Mouse (Mus musculus) forebrain, postnatal 0 days (tissue): ENCODE measurements around the gene Ttl. TPM values are rescaled to one million over a fixed set of nuclear protein-coding genes. Genes with fewer than 3 reads are reported as not detected.

Experiments used
- ATAC-seq: fragments of 200-750 bp; cut with Nextera tagmentation; 2 replicates; pipeline ENCODE4 v1.8.0; 2017; ENCODE audit warnings: mild to moderate bottlenecking, moderate library complexity
- DNase-seq: peaks from one replicate; pipeline ENCODE4 v3.0.0-alpha.2; 2015
- H3K27ac ChIP-seq: fragments of 300-500 bp; sonication (generic); 2 replicates; pipeline ENCODE4 v1.5.1; 2014; ENCODE audit warnings: low read depth, mild to moderate bottlenecking, antibody characterized with exemption, low read length, moderate library complexity, mixed read lengths
- H3K27me3 ChIP-seq: fragments of 300-500 bp; sonication (generic); 2 replicates; pipeline ENCODE4 v1.6.1; 2014; ENCODE audit warnings: mild to moderate bottlenecking, low read length, mixed read lengths; ENCODE audit not compliant: insufficient read depth
- H3K36me3 ChIP-seq: fragments of 300-500 bp; sonication (generic); 2 replicates; pipeline ENCODE4 v1.6.1; 2014; ENCODE audit warnings: mild to moderate bottlenecking, moderate library complexity; ENCODE audit not compliant: insufficient read depth
- H3K4me1 ChIP-seq: fragments of 300-500 bp; sonication (generic); 2 replicates; pipeline ENCODE4 v1.6.1; 2014; ENCODE audit warnings: antibody characterized with exemption; ENCODE audit not compliant: insufficient read depth
- H3K4me2 ChIP-seq: fragments of 300-500 bp; sonication (generic); 2 replicates; pipeline ENCODE4 v1.6.1; 2014; ENCODE audit warnings: low read depth, mild to moderate bottlenecking, moderate library complexity
- H3K4me3 ChIP-seq: fragments of 300-500 bp; sonication (generic); 2 replicates; pipeline ENCODE4 v1.5.1; 2014; ENCODE audit warnings: low read depth, low read length, mixed read lengths
- H3K9ac ChIP-seq: fragments of 300-500 bp; sonication (generic); 2 replicates; pipeline ENCODE4 v1.6.1; 2014; ENCODE audit warnings: mild to moderate bottlenecking
- H3K9me3 ChIP-seq: fragments of 300-500 bp; sonication (generic); 2 replicates; pipeline ENCODE4 v1.6.1; 2016; ENCODE audit warnings: low read length
- CTCF ChIP-seq: sonication (generic); IDR thresholded peaks from 2 replicates; pipeline ENCODE4 v1.5.1; 2016; ENCODE audit warnings: antibody characterized with exemption, control low read depth, low read depth
- WGBS: fragments of 180-500 bp; shearing (Covaris S2); extraction: QIAGEN DNeasy Blood & Tissue Kit; methylation state at CpG from one replicate; pipeline ENCODE4 v1.1.7; 2014; 5-methylcytosine and 5-hydroxymethylcytosine counted together
- polyA plus RNA-seq: library from polyadenylated mRNA; unstranded; fragments of >200 nt; fragmentation: Nextera tagmentation; extraction: Ambion mirVana; gene quantifications from 2 replicates; pipeline ENCODE4 v1.2.1, GENCODE M21; 2015
- total RNA-seq: library from RNA; depleted of rRNA; stranded (reverse); fragments of >200 nt; gene quantifications from 2 replicates; pipeline ENCODE4 v1.2.3, GENCODE M21; 2014

The Ttl gene
- total and polyA plus RNA-seq, 2 experiments from 2014 or later, result 31.7 to 66.0 TPM

DNA sequence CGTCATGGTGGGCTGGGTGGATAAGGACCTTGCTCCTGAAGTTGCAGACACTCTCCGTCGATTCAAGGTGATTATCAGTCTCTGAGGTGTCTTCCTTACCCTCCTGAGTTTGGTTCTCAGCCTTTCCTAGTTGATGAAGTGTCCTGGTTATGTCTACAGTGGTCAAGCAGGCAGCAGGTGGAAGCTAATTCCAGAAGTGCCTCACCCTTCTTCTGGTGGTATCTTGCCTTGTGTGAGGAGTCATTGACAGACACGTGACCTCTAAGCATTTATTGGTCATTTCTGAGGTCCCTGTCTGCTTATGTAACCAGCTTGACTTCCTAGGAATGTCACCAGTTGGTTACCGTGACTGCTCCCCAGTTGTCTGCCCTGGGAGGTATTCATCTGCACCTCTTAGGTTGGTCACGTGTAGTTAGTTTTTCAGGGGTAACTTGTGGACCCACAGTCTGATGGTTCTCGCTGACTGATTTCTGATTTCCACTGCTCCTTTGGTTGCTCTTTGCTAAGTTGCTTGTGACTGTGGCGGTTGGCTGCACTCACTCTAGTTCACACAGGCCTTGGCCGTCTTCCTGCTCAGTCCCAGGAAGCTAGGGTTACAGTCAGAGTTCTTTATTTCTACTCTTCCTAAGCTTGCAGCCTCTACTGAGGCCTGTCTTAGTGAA lies 50.1 kb downstream of the Ttl start:
- ATAC-seq (no peak), DNase-seq (no peak)
- H3K4me1 ChIP-seq, result no peaks in the 10 kb centered on the region
- no peak overlapping the region for H3K9ac ChIP-seq
- no peak overlapping the region for H3K27ac ChIP-seq
- H3K9me3 ChIP-seq, result no peaks in the 10 kb centered on the region
- 94% methylated on average over 9 of the region's 9 CpGs for WGBS
- no peaks in the 10 kb centered on the region for H3K27me3 ChIP-seq
- no peak overlapping the region for H3K4me2 ChIP-seq
- H3K36me3 ChIP-seq, result peaks cover 74% of the 10 kb centered on the region
- no peak overlapping the region for H3K4me3 ChIP-seq
- no peak for TF ChIP-seq CTCF

DNA sequence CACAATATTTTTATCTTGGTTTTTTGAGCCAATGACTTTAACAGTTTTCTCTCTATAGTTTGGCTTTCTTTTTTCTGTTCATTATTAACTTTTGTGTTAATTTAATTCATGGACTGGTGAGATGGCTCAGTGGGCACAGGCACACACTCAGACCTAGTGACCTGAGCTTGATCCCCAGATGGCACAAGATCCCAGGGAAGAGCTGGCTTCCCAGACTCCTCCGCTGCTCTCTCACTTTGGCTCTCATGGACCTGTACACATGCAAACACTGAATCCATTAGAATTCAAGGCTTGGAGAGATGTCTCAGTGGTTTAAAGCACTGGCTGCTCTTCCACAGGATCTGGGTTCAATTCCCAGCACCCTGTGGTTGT lies 50.6 kb downstream of the Ttl start:
- Histone ChIP-seq H3K9ac (no peak overlapping the region), H3K9me3 (no peaks in the 10 kb centered on the region), H3K4me2 (no peak overlapping the region), H3K36me3 (peaks cover 73% of the 10 kb centered on the region), H3K27ac (no peak overlapping the region), H3K27me3 (no peaks in the 10 kb centered on the region), H3K4me3 (no peak overlapping the region), H3K4me1 (no peaks in the 10 kb centered on the region)
- 95% methylated on average over 1 of the region's 1 CpGs for WGBS
- no peak for TF ChIP-seq CTCF
- DNase-seq, result no peak
- no peak for ATAC-seq

DNA sequence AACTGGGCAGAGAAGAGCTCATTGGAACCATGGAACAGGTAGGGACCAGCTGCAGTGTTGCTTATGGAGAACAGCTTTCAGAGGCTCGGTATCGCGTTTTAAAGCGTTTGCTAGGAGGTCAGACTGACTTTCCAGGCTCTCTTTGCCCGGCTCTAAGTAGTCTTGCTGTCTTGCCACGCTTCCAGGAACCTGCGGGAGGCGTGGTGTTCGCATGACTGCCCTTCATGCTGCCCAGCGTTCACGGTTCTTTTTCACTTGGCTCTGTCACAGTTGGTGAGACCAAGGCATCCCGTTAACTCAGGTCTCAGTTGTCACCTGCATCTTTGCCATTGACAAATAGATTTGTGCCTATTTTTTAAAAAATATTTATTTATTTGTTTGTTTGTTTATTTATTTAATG lies 52.3 kb downstream of the Ttl start:
- Histone ChIP-seq H3K27ac (no peak overlapping the region), H3K27me3 (no peaks in the 10 kb centered on the region), H3K9me3 (no peaks in the 10 kb centered on the region), H3K4me1 (no peaks in the 10 kb centered on the region), H3K9ac (no peak overlapping the region), H3K4me3 (no peak overlapping the region), H3K36me3 (peaks cover 77% of the 10 kb centered on the region), H3K4me2 (no peak overlapping the region)
- 93% methylated on average over 12 of the region's 12 CpGs for WGBS
- no peak for TF ChIP-seq CTCF
- ATAC-seq, result no peak
- no peak for DNase-seq

DNA sequence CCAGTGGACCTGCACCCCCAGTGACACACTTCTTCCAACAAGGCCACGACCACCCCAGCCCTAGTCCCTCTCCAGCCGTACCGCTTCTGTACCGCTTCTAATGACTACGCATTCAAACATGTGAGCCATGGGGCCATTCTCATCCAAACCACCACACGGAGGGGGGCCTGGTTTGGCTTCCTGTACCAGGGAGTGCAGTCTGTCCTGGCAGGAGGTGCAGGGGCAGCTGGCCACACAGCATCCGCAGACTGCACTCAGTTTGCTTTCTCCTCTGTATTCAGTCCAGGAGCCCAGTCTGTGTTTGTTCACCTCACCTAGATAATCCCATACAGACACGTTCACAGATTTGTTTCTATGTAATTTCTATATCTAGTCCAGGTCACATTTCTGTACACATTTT lies 56.2 kb downstream of the Ttl start:
- no peak overlapping the region for H3K9ac ChIP-seq
- no peaks in the 10 kb centered on the region for H3K27me3 ChIP-seq
- no peak for ATAC-seq
- no peaks in the 10 kb centered on the region for H3K9me3 ChIP-seq
- H3K36me3 ChIP-seq, result peaks cover 76% of the 10 kb centered on the region
- TF ChIP-seq CTCF, result no peak
- H3K4me1 ChIP-seq, result no peaks in the 10 kb centered on the region
- whole genome bisulfite sequencing, result 97% methylated on average over 8 of the region's 8 CpGs
- H3K4me3 ChIP-seq, result no peak overlapping the region
- no peak overlapping the region for H3K27ac ChIP-seq
- DNase-seq, result no peak
- H3K4me2 ChIP-seq, result no peak overlapping the region

DNA sequence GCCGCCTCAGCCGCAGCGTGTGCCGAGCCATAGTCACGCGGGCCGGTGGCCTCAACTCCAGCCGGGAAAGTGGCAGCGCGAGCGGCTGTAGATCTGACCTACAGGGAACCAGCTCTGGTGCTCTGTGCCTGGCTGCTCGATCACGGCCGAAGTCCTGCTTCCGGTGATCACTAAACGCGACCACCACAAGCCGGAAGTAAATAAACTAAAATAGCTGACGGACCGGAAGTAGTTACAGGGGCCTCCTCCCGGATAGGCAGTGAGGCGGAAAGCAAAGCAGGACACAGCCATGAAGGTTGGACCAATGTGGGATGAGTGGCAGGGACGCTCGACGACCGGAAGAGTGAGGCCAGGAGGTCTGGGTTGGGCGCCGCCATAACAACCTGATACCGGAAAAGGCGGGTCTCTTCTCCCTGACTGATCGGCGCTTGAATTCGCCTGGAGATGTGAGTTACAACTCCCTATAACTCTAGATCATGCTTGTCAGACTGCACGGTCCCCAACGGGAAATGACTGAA lies 63.7 kb downstream of the Ttl start, which contains the start of gene Chchd5:
TSS of gene Chchd5 (plus strand) at position 289 of the 518 bp plus-strand sequence.
- H3K9me3 ChIP-seq, result no peaks in the 10 kb centered on the region
- 2% methylated on average over 35 of the region's 35 CpGs for WGBS
- ATAC-seq (peak; percentile 100), DNase-seq (peak; percentile 96)
- TF ChIP-seq CTCF, result no peak
- peak within 1 kb of the TSS; percentile 75 for H3K4me2 ChIP-seq
- peaks cover 41% of the 10 kb centered on the region for H3K36me3 ChIP-seq
- H3K27ac ChIP-seq, result peak within 1 kb of the TSS; percentile 88
- peak within 1 kb of the TSS; percentile 67 for H3K9ac ChIP-seq
- H3K27me3 ChIP-seq, result no peaks in the 10 kb centered on the region
- peaks cover 7% of the 10 kb centered on the region; the same call in 1 of the 2 replicates for H3K4me1 ChIP-seq
- H3K4me3 ChIP-seq, result peak within 1 kb of the TSS; percentile 61

DNA sequence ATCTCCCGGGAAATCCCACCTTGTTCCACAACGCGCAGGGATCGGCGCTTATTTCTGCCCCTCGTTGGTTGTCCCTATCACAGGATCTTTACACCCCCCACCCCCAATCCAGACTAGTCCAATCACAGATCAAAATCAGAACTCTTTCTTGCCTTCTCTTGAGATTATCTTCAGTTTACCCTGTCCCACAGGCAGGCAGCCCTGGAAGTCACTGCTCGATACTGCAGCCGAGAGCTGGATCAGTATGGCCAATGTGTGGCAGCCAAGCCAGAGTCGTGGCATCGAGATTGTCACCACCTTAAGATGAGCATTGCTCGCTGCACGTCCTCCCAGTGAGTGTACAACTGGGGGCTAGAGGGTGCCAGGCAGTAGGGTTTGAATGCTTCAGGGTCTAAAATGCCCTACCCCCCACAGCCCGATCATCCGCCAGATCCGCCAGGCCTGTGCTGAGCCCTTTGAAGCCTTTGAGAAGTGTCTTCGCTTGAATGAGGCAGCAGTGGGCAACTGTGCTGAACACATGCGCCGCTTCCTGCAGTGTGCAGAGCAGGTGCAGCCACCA lies 64.3 kb downstream of the Ttl start:
- peaks cover 35% of the 10 kb centered on the region for H3K36me3 ChIP-seq
- H3K4me2 ChIP-seq, result peak overlapping the region; percentile 75
- no peak for TF ChIP-seq CTCF
- peak; percentile 49 for ATAC-seq
- 26% methylated on average over 18 of the region's 18 CpGs for WGBS
- no peaks in the 10 kb centered on the region for H3K27me3 ChIP-seq
- H3K9ac ChIP-seq, result peak overlapping the region; percentile 63
- DNase-seq, result no peak
- H3K4me3 ChIP-seq, result peak overlapping the region; percentile 61
- peak overlapping the region; percentile 88 for H3K27ac ChIP-seq
- peaks cover 7% of the 10 kb centered on the region; the same call in 1 of the 2 replicates for H3K4me1 ChIP-seq
- H3K9me3 ChIP-seq, result no peaks in the 10 kb centered on the region

DNA sequence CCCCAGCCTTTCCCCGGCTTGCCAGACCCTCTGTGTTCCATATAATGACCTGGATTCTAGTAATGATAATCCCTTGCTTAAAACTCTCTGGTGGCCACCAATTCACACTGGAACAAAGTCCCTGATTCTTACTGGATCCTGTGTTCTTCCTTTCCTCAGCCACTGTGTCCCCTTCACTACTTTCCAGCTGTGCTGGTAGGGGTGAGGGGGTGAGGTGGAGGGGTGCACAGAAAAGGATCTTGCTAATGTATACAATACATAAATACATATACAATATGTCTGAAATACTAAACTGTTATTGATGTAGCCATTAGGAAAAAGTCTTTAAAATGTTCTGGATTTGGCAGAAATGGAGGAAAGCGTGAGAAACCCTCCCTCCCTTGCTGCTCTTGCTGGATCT lies 65.0 kb downstream of the Ttl start:
- Histone ChIP-seq H3K9me3 (no peaks in the 10 kb centered on the region), H3K4me3 (peak overlapping the region; percentile 61; the same call in 1 of the 2 replicates), H3K27me3 (no peaks in the 10 kb centered on the region), H3K36me3 (peaks cover 28% of the 10 kb centered on the region), H3K4me2 (peak overlapping the region; percentile 75; the same call in 1 of the 2 replicates), H3K9ac (no peak overlapping the region), H3K4me1 (peaks cover 7% of the 10 kb centered on the region; the same call in 1 of the 2 replicates), H3K27ac (no peak overlapping the region)
- 98% methylated on average over 2 of the region's 2 CpGs for WGBS
- DNase-seq (no peak), ATAC-seq (no peak)
- TF ChIP-seq CTCF, result no peak
